Mouse (Mus musculus) spleen, adult 2 months (tissue): ENCODE data around the gene Hoxa2.

Source experiments
- CTCF ChIP-seq: fragments of 200-500 bp; IDR thresholded peaks from 2 replicates; pipeline ENCODE4 v1.5.1; 2011; ENCODE audit warnings: mild to moderate bottlenecking, inconsistent platforms; ENCODE audit not compliant: insufficient read depth, insufficient read length, insufficient replicate concordance; ENCODE audit errors: extremely low read depth
- POLR2A ChIP-seq: fragments of 200-500 bp; IDR thresholded peaks from 2 replicates; pipeline ENCODE4 v1.6.1; 2011; ENCODE audit warnings: low read depth, low read length, inconsistent platforms

- no peak for TF ChIP-seq CTCF
- TF ChIP-seq POLR2A = no peak
Observed at GRCm38 (mm10) chr6:52115899-52116298, 48.7 kb downstream of the Hoxa2 start.
